Mouse (Mus musculus) ES-E14 (cell line): ENCODE results near the gene Cldn15.

Source experiments
- CHD2 ChIP-seq: IDR thresholded peaks from 2 replicates; pipeline ENCODE4 v1.6.1; 2014; ENCODE audit warnings: mild to moderate bottlenecking, low read depth, low read length, inconsistent platforms
- HCFC1 ChIP-seq: IDR thresholded peaks from 2 replicates; pipeline ENCODE4 v1.6.1; 2012; ENCODE audit warnings: low read length, inconsistent platforms, borderline replicate concordance; ENCODE audit not compliant: insufficient read depth
- MAFK ChIP-seq: IDR thresholded peaks from 2 replicates; pipeline ENCODE4 v1.6.1; 2014; ENCODE audit warnings: mild to moderate bottlenecking, low read depth, low read length, inconsistent platforms; ENCODE audit not compliant: insufficient read depth
- ZC3H11A ChIP-seq: IDR thresholded peaks from 2 replicates; pipeline ENCODE4 v1.6.1; 2012; ENCODE audit warnings: low read depth, mild to moderate bottlenecking, inconsistent platforms, low read length, borderline replicate concordance
- ZNF384 ChIP-seq: IDR thresholded peaks from 2 replicates; pipeline ENCODE4 v1.6.1; 2012; ENCODE audit warnings: low read depth, low read length, inconsistent platforms

- TF ChIP-seq CHD2 (no peak), ZC3H11A (no peak), MAFK (no peak), HCFC1 (no peak), ZNF384 (no peak)
Observed at GRCm38 (mm10) chr5:136939284-136939683, 27.1 kb upstream of the Cldn15 start.
